Mouse (Mus musculus): ENCODE data around the gene Zc3h18. TPM values are rescaled to one million over a fixed set of nuclear protein-coding genes. Genes with fewer than 3 reads are reported as not detected.

The Zc3h18 gene
- polyA plus RNA-seq, 1 experiment from 2014 or later: 54.8 TPM

DNA sequence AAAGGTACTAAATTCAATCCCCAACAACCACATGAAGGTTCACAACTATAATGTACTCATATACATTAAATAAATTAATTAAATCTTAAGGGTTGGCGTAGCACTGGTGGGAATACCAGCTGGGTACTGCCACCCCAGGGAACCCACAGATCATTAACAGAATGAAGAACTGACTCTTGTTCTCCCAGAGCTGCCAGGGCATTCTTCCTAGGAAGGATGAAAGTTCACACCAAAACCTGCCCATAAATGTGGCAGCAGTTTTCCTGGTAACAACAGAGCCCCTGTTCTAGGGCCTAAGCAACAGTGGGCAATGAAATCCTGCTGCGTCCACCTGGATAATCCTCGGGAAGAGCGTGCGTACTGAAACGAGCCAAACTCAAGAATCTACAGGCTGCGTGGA, 65.9 kb downstream of the Zc3h18 start:
- H3K4me3 ChIP-seq (ENCODE audit: low read depth, low read length): peak overlapping the region; percentile 60
- H3K9me3 ChIP-seq (ENCODE audit: control insufficient read depth, low read length): no peaks in the 10 kb centered on the region
- H3K36me3 ChIP-seq (ENCODE audit: control insufficient read depth, insufficient read depth, low read length): no peaks in the 10 kb centered on the region; the same call in 1 of the 2 replicates
- H3K27ac ChIP-seq (ENCODE audit: low read depth, low read length): no peak overlapping the region; the same call in 1 of the 2 replicates
- peak overlapping the region; percentile 91 for H3K4me2 ChIP-seq (ENCODE audit: low read depth, low read length, severe bottlenecking)
- 20% methylated on average over 7 of the region's 7 CpGs for WGBS
- H3K9ac ChIP-seq (ENCODE audit: low read length): peak overlapping the region; percentile 70
- DNase-seq (ENCODE audit: low spot score): no peak
- ATAC-seq (replicated peaks; ENCODE audit: low FRiP score): no peak
- H3K4me1 ChIP-seq (replicated peaks; ENCODE audit: control insufficient read depth, insufficient read depth, low read length): peaks cover 3% of the 10 kb centered on the region; the same call in 1 of the 2 replicates
- no peaks in the 10 kb centered on the region for H3K27me3 ChIP-seq (ENCODE audit: control insufficient read depth, insufficient read depth, low read length)

DNA sequence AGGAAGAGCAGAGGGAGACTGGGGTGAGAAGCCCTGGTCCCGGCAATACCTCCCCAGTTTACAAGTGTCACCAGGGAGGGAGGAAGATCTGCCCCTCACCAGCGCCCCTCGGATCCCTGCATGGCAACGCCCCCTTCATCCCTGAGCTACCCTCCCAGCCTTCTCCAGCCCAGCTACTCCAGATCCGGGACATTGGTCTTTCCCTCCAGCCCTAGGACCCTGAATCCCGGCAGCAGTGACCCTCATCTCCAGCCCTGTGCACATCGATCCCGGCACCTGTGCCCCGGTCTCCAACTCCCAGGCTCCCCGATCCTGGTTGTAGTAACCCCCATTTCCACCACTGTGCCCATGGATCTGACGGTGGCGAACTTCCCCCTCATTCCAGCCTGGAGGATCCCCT, 66.4 kb downstream of the Zc3h18 start:
- H3K4me3 ChIP-seq (ENCODE audit: low read depth, low read length): peak overlapping the region; percentile 60
- H3K9me3 ChIP-seq (ENCODE audit: control insufficient read depth, low read length): no peaks in the 10 kb centered on the region
- H3K4me1 ChIP-seq (replicated peaks; ENCODE audit: control insufficient read depth, insufficient read depth, low read length): peaks cover 3% of the 10 kb centered on the region; the same call in 1 of the 2 replicates
- peak overlapping the region; percentile 70 for H3K9ac ChIP-seq (ENCODE audit: low read length)
- WGBS: 0% methylated on average over 12 of the region's 12 CpGs
- ATAC-seq (replicated peaks; ENCODE audit: low FRiP score): peak; percentile 30
- H3K27ac ChIP-seq (ENCODE audit: low read depth, low read length): peak overlapping the region; percentile 13; the same call in 1 of the 2 replicates
- no peaks in the 10 kb centered on the region for H3K27me3 ChIP-seq (ENCODE audit: control insufficient read depth, insufficient read depth, low read length)
- H3K4me2 ChIP-seq (ENCODE audit: low read depth, low read length, severe bottlenecking): peak overlapping the region; percentile 91
- no peaks in the 10 kb centered on the region; the same call in 1 of the 2 replicates for H3K36me3 ChIP-seq (ENCODE audit: control insufficient read depth, insufficient read depth, low read length)
- DNase-seq (ENCODE audit: low spot score): no peak

DNA sequence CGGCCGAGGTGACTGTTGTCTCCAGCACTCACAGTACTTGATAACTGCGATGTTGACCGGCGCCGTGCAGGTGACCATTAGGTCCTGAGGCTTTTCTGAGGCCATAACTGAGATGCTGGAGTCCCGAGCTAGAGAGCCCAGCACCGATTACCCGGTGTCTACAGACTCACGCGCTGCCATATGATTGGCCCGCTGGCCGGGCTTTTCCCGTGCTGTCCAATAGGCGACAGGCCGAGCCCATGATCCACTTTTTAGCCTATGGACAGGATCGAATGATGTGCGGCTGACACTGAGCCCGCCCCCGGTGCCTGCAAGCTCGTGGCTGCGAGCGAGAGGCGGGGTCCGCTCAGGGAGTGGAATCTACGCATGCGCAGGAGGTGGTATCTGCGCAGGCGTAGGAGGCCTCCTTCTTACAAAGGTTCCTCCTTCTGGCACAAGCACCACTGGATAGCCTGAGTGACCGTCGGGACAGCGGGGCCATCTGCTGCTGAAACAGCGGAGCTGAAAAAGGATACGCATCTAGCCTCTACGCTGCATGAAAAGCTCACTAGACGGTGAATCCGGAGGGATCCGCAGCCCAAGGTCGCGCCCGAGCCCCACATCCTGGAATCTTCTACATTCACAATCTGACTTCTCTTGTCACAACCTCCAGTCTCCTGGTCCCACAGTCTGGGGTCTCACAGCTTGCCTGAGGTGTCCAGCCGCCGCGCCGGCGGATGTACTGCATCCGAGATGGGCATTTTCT, 67.0 kb downstream of the Zc3h18 start, which contains the start of gene Mvd:
Gene Mvd, minus strand, starts transcription at position 161 of the 745 bp plus-strand sequence.
- H3K4me1 ChIP-seq (replicated peaks; ENCODE audit: control insufficient read depth, insufficient read depth, low read length): peaks cover 3% of the 10 kb centered on the region; the same call in 1 of the 2 replicates
- WGBS: under 1% methylated on average over 47 of the region's 47 CpGs
- peak within 1 kb of the TSS; percentile 91 for H3K4me2 ChIP-seq (ENCODE audit: low read depth, low read length, severe bottlenecking)
- peak within 1 kb of the TSS; percentile 75 for H3K9ac ChIP-seq (ENCODE audit: low read length)
- H3K27me3 ChIP-seq (ENCODE audit: control insufficient read depth, insufficient read depth, low read length): no peaks in the 10 kb centered on the region
- no peaks in the 10 kb centered on the region; the same call in 1 of the 2 replicates for H3K36me3 ChIP-seq (ENCODE audit: control insufficient read depth, insufficient read depth, low read length)
- DNase-seq (ENCODE audit: low spot score): peak; percentile 99
- peak within 1 kb of the TSS; percentile 95 for H3K27ac ChIP-seq (ENCODE audit: low read depth, low read length)
- peak within 1 kb of the TSS; percentile 60 for H3K4me3 ChIP-seq (ENCODE audit: low read depth, low read length)
- no peaks in the 10 kb centered on the region for H3K9me3 ChIP-seq (ENCODE audit: control insufficient read depth, low read length)
- ATAC-seq (replicated peaks; ENCODE audit: low FRiP score): peak; percentile 99

DNA sequence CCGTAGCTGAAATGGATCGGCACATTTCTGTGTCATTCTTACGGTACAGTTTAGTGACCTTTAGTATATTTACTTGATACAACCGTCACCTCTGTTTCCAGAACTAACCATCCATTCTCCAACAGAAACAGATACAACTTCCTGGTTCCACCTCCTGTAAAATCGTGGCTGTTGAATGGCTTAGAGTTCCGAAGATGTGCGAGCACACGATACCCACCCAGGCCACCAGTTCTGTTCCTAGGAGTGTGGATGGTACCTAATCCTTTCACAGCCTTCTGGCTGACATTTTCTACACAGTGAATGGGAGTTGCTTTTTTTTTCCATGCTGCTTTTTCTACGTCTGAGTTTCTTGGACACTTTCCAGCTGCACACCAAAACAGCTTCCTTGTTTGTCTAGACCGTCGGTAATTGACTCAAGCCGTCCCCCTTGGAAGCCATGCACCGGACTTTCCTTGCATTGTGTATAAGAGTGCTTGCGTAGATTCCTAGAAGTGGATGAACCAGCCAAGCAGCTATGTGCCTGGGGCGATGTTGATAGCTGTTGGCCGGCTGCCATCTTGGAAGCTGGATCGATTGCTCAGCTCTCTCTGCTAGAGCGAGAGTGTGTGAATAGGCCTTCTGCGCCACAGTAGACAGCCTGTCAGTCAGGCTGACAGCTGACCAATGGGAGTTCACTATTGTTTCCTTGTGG, 67.8 kb downstream of the Zc3h18 start:
- DNase-seq (ENCODE audit: low spot score) (peak; percentile 79), ATAC-seq (replicated peaks; ENCODE audit: low FRiP score) (peak; percentile 28)
- Histone ChIP-seq H3K4me3 (ENCODE audit: low read depth, low read length) (peak overlapping the region; percentile 60), H3K36me3 (ENCODE audit: control insufficient read depth, insufficient read depth, low read length) (no peaks in the 10 kb centered on the region; the same call in 1 of the 2 replicates), H3K27ac (ENCODE audit: low read depth, low read length) (peak overlapping the region; percentile 95), H3K27me3 (ENCODE audit: control insufficient read depth, insufficient read depth, low read length) (no peaks in the 10 kb centered on the region), H3K9ac (ENCODE audit: low read length) (peak overlapping the region; percentile 75), H3K4me2 (ENCODE audit: low read depth, low read length, severe bottlenecking) (peak overlapping the region; percentile 80), H3K4me1 (replicated peaks; ENCODE audit: control insufficient read depth, insufficient read depth, low read length) (peaks cover 3% of the 10 kb centered on the region; the same call in 1 of the 2 replicates), H3K9me3 (ENCODE audit: control insufficient read depth, low read length) (no peaks in the 10 kb centered on the region)
- 35% methylated on average over 19 of the region's 19 CpGs for WGBS

DNA sequence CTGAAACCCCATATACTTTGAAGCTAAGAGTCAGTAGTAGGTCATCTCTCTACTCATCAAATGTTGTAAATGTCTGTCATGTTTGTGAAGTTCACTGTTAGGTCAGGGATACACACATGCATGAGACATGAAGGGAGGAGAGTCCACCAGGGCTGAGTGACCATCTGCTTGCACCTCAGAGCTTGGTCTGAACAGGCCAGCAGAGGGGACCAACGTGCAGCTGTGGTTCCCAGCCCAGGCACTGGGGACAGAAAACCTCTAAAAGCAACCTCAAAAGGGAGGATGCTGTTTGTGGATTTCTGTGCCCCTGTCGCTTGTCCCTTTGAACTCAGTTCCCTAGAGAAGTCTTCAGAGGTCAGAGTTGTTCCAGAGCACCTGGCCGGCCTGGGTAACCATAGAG, 68.8 kb downstream of the Zc3h18 start:
- H3K27me3 ChIP-seq (ENCODE audit: control insufficient read depth, insufficient read depth, low read length): no peaks in the 10 kb centered on the region
- ATAC-seq (replicated peaks; ENCODE audit: low FRiP score) (no peak), DNase-seq (ENCODE audit: low spot score) (no peak)
- H3K4me1 ChIP-seq (replicated peaks; ENCODE audit: control insufficient read depth, insufficient read depth, low read length): peaks cover 3% of the 10 kb centered on the region; the same call in 1 of the 2 replicates
- no peak overlapping the region for H3K9ac ChIP-seq (ENCODE audit: low read length)
- 76% methylated on average over 3 of the region's 3 CpGs for WGBS
- H3K9me3 ChIP-seq (ENCODE audit: control insufficient read depth, low read length): no peaks in the 10 kb centered on the region
- no peak overlapping the region for H3K4me3 ChIP-seq (ENCODE audit: low read depth, low read length)
- H3K27ac ChIP-seq (ENCODE audit: low read depth, low read length): no peak overlapping the region
- H3K36me3 ChIP-seq (ENCODE audit: control insufficient read depth, insufficient read depth, low read length): no peaks in the 10 kb centered on the region
- H3K4me2 ChIP-seq (ENCODE audit: low read depth, low read length, severe bottlenecking): no peak overlapping the region

DNA sequence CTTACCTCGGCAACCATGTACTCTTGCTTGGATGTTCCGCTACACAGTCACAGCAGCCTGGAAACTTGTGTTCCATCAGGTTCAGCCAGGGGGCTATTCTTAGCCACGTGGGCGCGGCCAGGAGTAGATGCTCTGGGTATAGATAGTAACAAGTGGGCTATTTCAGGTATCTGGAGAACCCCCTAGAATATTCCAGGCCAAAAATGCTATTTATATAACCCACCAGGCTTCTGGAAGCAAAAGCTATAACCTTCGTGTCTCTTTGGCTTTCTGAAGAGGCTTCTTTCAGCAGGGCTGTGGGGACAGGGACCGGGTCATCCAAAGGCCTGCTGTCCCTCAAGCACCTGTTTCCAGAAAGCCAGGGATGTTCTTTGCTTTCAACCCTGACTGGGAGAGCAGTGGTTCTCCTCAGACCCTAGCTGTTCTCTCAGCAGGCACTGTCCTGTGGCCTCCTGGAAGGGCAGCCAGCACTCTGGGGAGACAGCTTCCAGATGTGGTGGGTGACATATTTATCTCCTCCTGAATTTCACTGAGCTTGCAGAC, 74.8 kb downstream of the Zc3h18 start:
- Histone ChIP-seq H3K27ac (ENCODE audit: low read depth, low read length) (no peak overlapping the region), H3K4me2 (ENCODE audit: low read depth, low read length, severe bottlenecking) (no peak overlapping the region), H3K9me3 (ENCODE audit: control insufficient read depth, low read length) (no peaks in the 10 kb centered on the region), H3K36me3 (ENCODE audit: control insufficient read depth, insufficient read depth, low read length) (no peaks in the 10 kb centered on the region), H3K9ac (ENCODE audit: low read length) (no peak overlapping the region), H3K4me1 (replicated peaks; ENCODE audit: control insufficient read depth, insufficient read depth, low read length) (no peaks in the 10 kb centered on the region), H3K27me3 (ENCODE audit: control insufficient read depth, insufficient read depth, low read length) (no peaks in the 10 kb centered on the region), H3K4me3 (ENCODE audit: low read depth, low read length) (no peak overlapping the region)
- 81% methylated on average over 7 of the region's 7 CpGs for WGBS
- DNase-seq (ENCODE audit: low spot score) (no peak), ATAC-seq (replicated peaks; ENCODE audit: low FRiP score) (no peak)

DNA sequence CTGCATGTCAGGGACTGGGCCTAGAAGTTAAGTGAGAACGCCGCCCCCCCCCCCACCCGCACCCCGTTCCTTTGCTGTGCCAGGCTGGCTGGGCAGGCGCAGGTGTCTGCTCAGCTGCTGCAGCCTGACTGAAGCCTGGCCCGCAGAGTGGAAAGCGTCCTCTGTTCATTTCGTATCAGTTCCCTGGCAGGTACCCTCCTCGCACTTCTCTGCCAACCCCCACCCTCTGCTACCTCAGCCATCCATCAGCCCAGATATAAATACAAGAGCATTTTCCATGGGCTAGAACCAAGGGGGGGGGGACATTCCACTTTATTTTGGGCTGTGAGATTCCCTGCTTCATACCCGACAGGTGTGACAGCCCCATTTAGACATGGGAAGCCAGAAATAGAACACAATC, 75.7 kb downstream of the Zc3h18 start:
- WGBS: 86% methylated on average over 10 of the region's 10 CpGs
- no peak overlapping the region for H3K9ac ChIP-seq (ENCODE audit: low read length)
- H3K4me2 ChIP-seq (ENCODE audit: low read depth, low read length, severe bottlenecking): no peak overlapping the region
- DNase-seq (ENCODE audit: low spot score): no peak
- no peaks in the 10 kb centered on the region for H3K36me3 ChIP-seq (ENCODE audit: control insufficient read depth, insufficient read depth, low read length)
- no peak overlapping the region for H3K27ac ChIP-seq (ENCODE audit: low read depth, low read length)
- H3K9me3 ChIP-seq (ENCODE audit: control insufficient read depth, low read length): no peaks in the 10 kb centered on the region
- no peaks in the 10 kb centered on the region for H3K27me3 ChIP-seq (ENCODE audit: control insufficient read depth, insufficient read depth, low read length)
- no peak for ATAC-seq (replicated peaks; ENCODE audit: low FRiP score)
- no peaks in the 10 kb centered on the region for H3K4me1 ChIP-seq (replicated peaks; ENCODE audit: control insufficient read depth, insufficient read depth, low read length)
- no peak overlapping the region for H3K4me3 ChIP-seq (ENCODE audit: low read depth, low read length)

DNA sequence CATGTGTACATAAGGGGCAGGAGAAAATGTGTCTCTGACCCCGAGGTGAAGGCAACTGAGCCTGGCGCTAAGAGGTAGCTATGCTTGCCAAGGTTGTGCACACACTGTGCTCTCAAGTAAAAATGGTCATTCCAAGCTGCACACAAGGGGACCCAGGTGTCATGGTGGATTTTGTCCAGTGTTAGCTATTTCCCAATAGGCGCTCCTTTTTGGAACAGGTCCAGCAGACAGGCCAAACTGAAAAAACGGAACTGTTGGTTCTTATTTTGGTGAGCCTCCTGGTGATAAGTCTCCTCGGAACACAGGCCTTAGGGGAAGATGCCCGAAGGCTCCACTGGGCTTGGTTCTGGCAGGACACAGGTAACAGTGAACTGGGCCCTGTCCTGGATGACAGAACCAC, 78.0 kb downstream of the Zc3h18 start:
- no peaks in the 10 kb centered on the region for H3K9me3 ChIP-seq (ENCODE audit: control insufficient read depth, low read length)
- no peaks in the 10 kb centered on the region for H3K4me1 ChIP-seq (replicated peaks; ENCODE audit: control insufficient read depth, insufficient read depth, low read length)
- H3K4me2 ChIP-seq (ENCODE audit: low read depth, low read length, severe bottlenecking): no peak overlapping the region
- no peaks in the 10 kb centered on the region for H3K36me3 ChIP-seq (ENCODE audit: control insufficient read depth, insufficient read depth, low read length)
- no peak overlapping the region for H3K9ac ChIP-seq (ENCODE audit: low read length)
- ATAC-seq (replicated peaks; ENCODE audit: low FRiP score) (no peak), DNase-seq (ENCODE audit: low spot score) (no peak)
- H3K4me3 ChIP-seq (ENCODE audit: low read depth, low read length): no peak overlapping the region
- H3K27ac ChIP-seq (ENCODE audit: low read depth, low read length): no peak overlapping the region
- WGBS: 92% methylated on average over 6 of the region's 6 CpGs
- peaks cover 3% of the 10 kb centered on the region for H3K27me3 ChIP-seq (ENCODE audit: control insufficient read depth, insufficient read depth, low read length)
